Mouse (Mus musculus) hindbrain, embryonic 14.5 days (tissue): Measurements from ENCODE around the gene Gbp7. TPM values are rescaled to one million over a fixed set of nuclear protein-coding genes. Genes with fewer than 3 reads are reported as not detected.

Source experiments
- ATAC-seq: fragments of 200-750 bp; cut with Nextera tagmentation; 2 replicates; pipeline ENCODE4 v1.8.0; 2017; ENCODE audit warnings: moderate number of reproducible peaks, mild to moderate bottlenecking, moderate TSS enrichment, moderate library complexity; ENCODE audit not compliant: low FRiP score
- DNase-seq: peaks from one replicate; pipeline ENCODE4 v3.0.0-alpha.2; 2015; ENCODE audit warnings: low spot score
- H3K27ac ChIP-seq: fragments of 300-500 bp; sonication (generic); 2 replicates; pipeline ENCODE4 v1.5.1; 2014; ENCODE audit warnings: mild to moderate bottlenecking, moderate library complexity
- H3K27me3 ChIP-seq: fragments of 300-500 bp; sonication (generic); 2 replicates; pipeline ENCODE4 v1.6.1; 2014; ENCODE audit warnings: mild to moderate bottlenecking, low read length, mixed read lengths; ENCODE audit not compliant: control insufficient read depth, insufficient read depth
- H3K36me3 ChIP-seq: fragments of 300-500 bp; sonication (generic); replicated peaks from 2 replicates; pipeline ENCODE4 v1.6.1; 2014; ENCODE audit not compliant: control insufficient read depth, insufficient read depth
- H3K4me1 ChIP-seq: fragments of 300-500 bp; sonication (generic); replicated peaks from 2 replicates; pipeline ENCODE4 v1.6.1; 2014; ENCODE audit warnings: antibody characterized with exemption, low read length, mixed read lengths; ENCODE audit not compliant: control insufficient read depth, insufficient read depth
- H3K4me2 ChIP-seq: fragments of 300-500 bp; sonication (generic); replicated peaks from 2 replicates; pipeline ENCODE4 v1.6.1; 2014; ENCODE audit warnings: mild to moderate bottlenecking, moderate library complexity
- H3K4me3 ChIP-seq: fragments of 300-500 bp; sonication (generic); replicated peaks from 2 replicates; pipeline ENCODE4 v1.5.1; 2014; ENCODE audit warnings: mild to moderate bottlenecking, low read length
- H3K9ac ChIP-seq: fragments of 300-500 bp; sonication (generic); 2 replicates; pipeline ENCODE4 v1.6.1; 2014
- H3K9me3 ChIP-seq: fragments of 300-500 bp; sonication (generic); 2 replicates; pipeline ENCODE4 v1.6.1; 2016; ENCODE audit warnings: low read length; ENCODE audit not compliant: control insufficient read depth
- WGBS: fragments of 180-500 bp; shearing (Covaris S2); extraction: QIAGEN DNeasy Blood & Tissue Kit; methylation state at CpG from one replicate; pipeline ENCODE4 v1.1.7; 2014; 5-methylcytosine and 5-hydroxymethylcytosine counted together
- polyA plus RNA-seq: library from polyadenylated mRNA; unstranded; fragments of >200 nt; fragmentation: Nextera tagmentation; extraction: Ambion mirVana; gene quantifications from 2 replicates; pipeline ENCODE4 v1.2.1, GENCODE M21; 2014

Gbp7 gene
- polyA plus RNA-seq, result 2.5 and 2.8 TPM in 2 replicates

DNA sequence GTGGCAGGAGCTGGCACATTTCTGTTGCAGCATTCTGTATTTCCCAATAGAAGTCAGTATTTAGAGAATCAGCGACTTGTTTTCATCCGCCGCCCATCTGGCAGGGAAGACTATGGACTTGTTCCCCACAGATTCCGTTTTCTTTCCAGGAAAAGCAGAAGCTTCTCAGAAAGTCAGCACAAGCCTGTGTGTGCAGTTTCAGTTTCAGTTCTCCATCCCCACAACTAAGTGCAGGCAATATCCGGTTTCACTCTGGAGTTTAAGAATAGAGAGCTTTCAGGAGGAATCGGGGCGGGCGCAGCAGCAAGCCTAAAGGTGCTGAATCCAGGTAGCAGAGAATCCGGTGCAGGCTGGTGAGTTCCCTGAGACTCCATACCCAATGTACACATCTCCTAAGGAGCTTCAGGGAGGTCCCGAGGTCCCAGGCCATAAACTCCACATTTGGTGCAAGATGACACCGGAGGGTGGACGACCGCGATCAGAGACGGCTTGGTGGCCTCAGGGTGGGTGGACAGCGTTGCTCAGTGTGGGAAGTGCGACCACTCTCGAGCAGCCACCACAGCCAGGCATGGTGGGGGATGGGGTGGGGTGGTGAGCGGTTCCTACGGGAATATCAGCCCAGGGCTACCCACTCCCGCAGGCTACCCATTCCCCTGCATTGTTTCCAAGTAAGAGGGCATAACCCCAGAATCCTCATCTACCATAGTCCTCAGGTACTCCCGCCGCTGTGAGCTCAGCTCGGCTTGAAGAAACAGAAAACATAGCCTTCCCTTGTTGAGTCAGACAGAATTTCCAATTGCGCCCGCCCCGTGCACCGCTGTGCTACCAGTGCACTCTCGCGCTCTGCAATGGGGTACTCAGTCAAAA, at the start of gene Gbp7:
Gene Gbp7, plus strand, starts transcription at position 256 of the 867 bp plus-strand sequence.
- ATAC-seq (peak; percentile 72; the same call in 1 of the 2 replicates), DNase-seq (peak; percentile 61)
- peak within 1 kb of the TSS; percentile 51 for H3K4me3 ChIP-seq
- H3K36me3 ChIP-seq, result no peaks in the 10 kb centered on the region
- H3K27ac ChIP-seq, result no peak within 1 kb of the TSS
- H3K9me3 ChIP-seq, result no peaks in the 10 kb centered on the region
- peak within 1 kb of the TSS; percentile 98 for H3K4me2 ChIP-seq
- H3K9ac ChIP-seq, result peak within 1 kb of the TSS; percentile 61
- peaks cover 7% of the 10 kb centered on the region; the same call in 1 of the 2 replicates for H3K4me1 ChIP-seq
- WGBS, result 2% methylated on average over 30 of the region's 30 CpGs
- no peaks in the 10 kb centered on the region for H3K27me3 ChIP-seq

DNA sequence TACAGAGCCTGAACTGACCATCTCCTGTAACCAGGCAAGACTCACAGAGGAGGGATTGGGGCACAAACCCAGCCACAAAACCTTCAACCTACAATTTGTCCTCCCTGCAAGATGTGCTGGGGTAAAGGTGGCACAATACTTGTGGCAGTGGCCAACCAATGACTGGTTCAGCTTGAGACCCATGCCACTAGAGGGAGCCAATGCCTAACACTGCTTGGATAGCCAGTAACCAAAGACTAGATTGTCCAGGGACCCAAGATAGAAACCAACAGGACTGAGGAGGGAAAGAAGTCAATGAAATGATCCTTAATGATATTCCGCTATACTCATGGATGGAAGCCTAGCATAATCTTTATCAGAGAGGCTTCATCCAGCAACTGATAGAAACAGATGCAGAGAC, 39.7 kb upstream of the Gbp7 start:
- Histone ChIP-seq H3K9me3 (no peaks in the 10 kb centered on the region), H3K4me3 (no peak overlapping the region), H3K27ac (no peak overlapping the region), H3K27me3 (no peaks in the 10 kb centered on the region), H3K36me3 (no peaks in the 10 kb centered on the region), H3K9ac (no peak overlapping the region), H3K4me1 (no peaks in the 10 kb centered on the region), H3K4me2 (no peak overlapping the region)
- DNase-seq (peak; percentile 83), ATAC-seq (peak; percentile 65; the same call in 1 of the 2 replicates)
- WGBS, result 71% methylated on average over 1 of the region's 1 CpGs

DNA sequence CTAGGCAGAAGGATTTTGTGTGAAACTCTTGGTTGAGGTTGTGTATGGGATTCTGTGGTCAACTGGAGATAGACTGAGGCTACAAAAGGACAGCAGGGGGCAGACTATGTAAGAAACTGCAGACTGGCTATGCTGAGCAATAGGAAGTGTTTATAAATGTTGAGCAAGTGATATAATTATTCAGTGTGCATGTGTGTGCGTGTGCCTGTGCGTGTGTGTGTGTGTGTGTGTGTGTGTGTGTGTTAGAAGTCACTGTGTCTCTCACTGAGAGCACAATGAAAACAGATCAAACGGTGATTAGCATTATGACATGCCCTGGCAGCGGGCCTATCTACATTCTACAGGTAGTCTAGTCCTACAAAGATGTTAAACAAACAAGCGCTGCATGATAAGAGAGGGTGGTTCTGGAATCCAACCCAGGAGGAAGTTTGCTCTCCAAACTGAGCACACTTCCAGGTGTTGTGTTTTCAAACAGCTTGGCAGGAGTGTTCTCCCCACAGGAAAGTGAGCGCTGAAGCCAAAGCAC, 36.5 kb upstream of the Gbp7 start, which contains the start of gene Gbp5:
Gene Gbp5, plus strand, starts transcription at position 443 of the 526 bp plus-strand sequence.
- no peaks in the 10 kb centered on the region for H3K27me3 ChIP-seq
- H3K9ac ChIP-seq, result no peak within 1 kb of the TSS
- H3K4me1 ChIP-seq, result no peaks in the 10 kb centered on the region
- H3K4me2 ChIP-seq, result no peak within 1 kb of the TSS
- WGBS, result 78% methylated on average over 6 of the region's 6 CpGs
- no peaks in the 10 kb centered on the region for H3K9me3 ChIP-seq
- H3K36me3 ChIP-seq, result no peaks in the 10 kb centered on the region
- H3K27ac ChIP-seq, result no peak within 1 kb of the TSS
- DNase-seq (peak; percentile 40), ATAC-seq (no peak)
- no peak within 1 kb of the TSS for H3K4me3 ChIP-seq

DNA sequence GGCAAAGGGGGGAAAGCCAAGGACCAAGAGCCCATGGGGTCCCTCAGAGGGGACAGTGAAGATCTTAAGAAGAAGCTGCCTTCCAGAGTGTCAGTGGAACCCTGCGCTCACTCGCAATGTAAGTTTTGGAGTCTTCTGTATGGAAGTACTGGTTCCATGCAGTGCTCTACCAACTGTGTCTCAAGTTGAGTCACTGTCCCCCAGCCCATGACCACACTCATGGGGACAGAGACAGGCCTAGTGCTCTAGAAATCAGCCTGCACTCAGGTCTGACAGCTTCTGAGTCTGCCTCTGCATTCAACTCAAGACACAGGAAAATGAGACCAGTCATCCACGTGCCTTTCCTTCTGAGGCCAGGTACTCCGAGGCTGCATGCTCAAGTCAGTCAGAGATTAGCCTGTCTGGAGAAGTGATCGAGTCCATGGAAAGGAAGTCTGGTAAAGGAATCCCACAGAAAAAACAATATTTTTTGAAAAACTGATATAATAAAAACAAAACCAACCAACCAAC, 34.9 kb upstream of the Gbp7 start:
- Histone ChIP-seq H3K4me3 (no peak overlapping the region), H3K4me1 (no peaks in the 10 kb centered on the region), H3K4me2 (no peak overlapping the region), H3K9me3 (no peaks in the 10 kb centered on the region), H3K27ac (no peak overlapping the region), H3K36me3 (no peaks in the 10 kb centered on the region), H3K27me3 (no peaks in the 10 kb centered on the region), H3K9ac (no peak overlapping the region)
- 94% methylated on average over 5 of the region's 5 CpGs for whole genome bisulfite sequencing
- no peak for ATAC-seq
- DNase-seq, result no peak

DNA sequence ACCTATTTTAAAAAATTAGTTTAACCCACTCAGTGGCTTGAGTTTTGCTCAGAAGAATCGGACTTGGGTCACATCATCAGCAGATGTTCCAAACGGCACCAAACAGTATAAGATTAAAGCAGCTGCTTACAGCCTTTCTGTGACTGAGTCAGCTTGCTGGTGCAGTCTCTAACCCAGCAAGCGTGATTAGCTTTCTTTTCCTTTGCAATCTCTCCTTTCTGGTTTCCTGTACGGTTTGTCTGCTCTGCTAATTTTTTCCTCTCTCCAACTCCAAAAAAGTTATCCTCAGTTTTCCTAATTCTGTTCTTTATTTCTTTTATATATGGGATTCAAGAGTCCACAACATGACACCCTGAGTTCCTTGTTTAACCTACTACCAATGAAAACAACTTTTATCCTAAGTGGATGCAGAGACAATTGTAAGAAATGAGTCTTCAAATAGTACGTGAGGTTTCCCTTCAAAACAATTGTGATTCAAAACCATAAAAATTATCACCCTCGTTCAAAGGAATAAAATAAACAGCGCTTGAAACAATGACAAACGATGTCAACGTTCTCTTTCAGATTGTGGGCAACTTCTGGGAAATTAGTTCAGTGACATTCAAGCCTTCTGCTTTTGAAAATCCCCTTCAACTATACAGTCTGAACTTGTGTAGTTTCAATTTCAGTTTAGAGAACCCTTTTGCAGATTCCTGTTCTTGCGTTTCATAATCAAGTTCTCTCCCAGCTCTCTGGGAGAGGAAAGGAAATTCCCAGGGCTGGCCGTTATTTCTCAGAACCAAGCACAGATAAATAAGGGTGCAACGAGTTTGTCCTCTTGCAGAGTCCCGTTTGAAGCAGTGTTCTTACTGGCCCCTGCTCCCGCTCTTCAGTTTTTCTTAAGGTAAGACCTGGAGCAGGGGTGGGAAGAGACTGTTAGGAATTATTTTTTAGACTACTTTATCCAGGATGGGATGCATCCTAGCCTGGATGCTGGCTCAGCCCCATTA, 33.7 kb upstream of the Gbp7 start:
- Histone ChIP-seq H3K4me1 (no peaks in the 10 kb centered on the region), H3K27me3 (no peaks in the 10 kb centered on the region), H3K9ac (no peak overlapping the region), H3K36me3 (no peaks in the 10 kb centered on the region), H3K9me3 (no peaks in the 10 kb centered on the region), H3K4me3 (no peak overlapping the region), H3K4me2 (no peak overlapping the region), H3K27ac (no peak overlapping the region)
- DNase-seq (no peak), ATAC-seq (no peak)
- WGBS, result 79% methylated on average over 14 of the region's 14 CpGs

DNA sequence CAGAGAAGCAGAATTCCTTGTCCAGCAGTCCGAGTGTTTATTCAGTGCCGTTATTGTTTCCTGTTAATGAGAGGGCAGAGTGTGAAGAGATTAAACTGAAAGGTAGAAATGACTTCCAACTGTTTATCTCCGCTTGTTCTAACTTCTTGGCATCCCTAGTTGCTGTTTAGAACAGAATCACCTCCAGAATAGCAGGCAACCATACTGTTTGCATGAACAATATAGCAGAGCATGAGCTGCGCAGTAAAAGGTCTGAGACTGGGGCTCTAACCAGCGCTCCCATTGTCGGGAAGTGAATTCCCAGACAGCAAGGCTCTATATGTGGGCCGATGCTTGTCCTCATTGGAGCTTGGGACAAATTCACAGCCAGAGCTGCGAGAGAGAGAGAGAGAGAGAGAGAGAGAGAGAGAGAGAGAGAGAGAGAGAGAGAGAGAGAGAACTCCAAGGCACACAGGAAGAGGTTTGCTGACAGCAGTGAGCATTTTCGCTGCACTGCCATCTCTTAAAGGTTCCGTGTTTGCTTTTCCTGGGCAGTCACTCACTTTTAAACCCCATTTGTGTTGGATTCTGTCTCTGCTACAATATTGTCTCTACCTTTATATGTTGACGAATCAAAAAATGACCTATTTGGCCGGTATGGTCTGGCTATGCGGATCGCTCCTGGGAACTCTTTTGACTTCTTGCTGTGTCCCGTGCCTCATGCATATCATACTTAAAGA, 32.9 kb upstream of the Gbp7 start:
- 71% methylated on average over 15 of the region's 15 CpGs for WGBS
- no peak overlapping the region for H3K27ac ChIP-seq
- no peaks in the 10 kb centered on the region for H3K9me3 ChIP-seq
- no peak overlapping the region for H3K4me3 ChIP-seq
- no peaks in the 10 kb centered on the region for H3K36me3 ChIP-seq
- no peaks in the 10 kb centered on the region for H3K27me3 ChIP-seq
- H3K9ac ChIP-seq, result no peak overlapping the region
- ATAC-seq (no peak), DNase-seq (no peak)
- H3K4me2 ChIP-seq, result no peak overlapping the region
- no peaks in the 10 kb centered on the region for H3K4me1 ChIP-seq

DNA sequence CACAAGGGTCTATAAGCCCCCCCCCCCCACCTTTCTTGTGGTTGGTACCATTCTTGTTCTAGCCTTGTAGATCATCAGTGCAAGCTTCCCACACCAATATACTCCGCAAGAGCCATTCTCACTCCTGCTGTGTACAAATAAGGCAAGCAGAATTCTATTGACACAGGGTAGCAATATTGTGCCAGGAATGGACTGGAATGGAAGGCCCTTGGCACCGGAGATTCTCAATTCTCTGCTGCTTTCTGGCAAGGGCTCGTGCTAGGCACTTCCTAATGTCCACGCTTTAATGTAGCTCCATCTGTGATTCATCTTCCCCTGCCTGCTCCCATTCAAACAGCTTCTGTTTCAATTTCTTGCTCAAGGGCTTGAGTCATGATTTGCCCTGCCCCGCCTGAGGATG, 31.2 kb upstream of the Gbp7 start:
- WGBS, result 73% methylated on average over 5 of the region's 5 CpGs
- Histone ChIP-seq H3K9me3 (no peaks in the 10 kb centered on the region), H3K27me3 (no peaks in the 10 kb centered on the region), H3K4me1 (no peaks in the 10 kb centered on the region), H3K4me3 (no peak overlapping the region), H3K4me2 (no peak overlapping the region), H3K36me3 (no peaks in the 10 kb centered on the region), H3K27ac (no peak overlapping the region), H3K9ac (no peak overlapping the region)
- DNase-seq, result no peak
- peak; percentile 55; the same call in 1 of the 2 replicates for ATAC-seq

DNA sequence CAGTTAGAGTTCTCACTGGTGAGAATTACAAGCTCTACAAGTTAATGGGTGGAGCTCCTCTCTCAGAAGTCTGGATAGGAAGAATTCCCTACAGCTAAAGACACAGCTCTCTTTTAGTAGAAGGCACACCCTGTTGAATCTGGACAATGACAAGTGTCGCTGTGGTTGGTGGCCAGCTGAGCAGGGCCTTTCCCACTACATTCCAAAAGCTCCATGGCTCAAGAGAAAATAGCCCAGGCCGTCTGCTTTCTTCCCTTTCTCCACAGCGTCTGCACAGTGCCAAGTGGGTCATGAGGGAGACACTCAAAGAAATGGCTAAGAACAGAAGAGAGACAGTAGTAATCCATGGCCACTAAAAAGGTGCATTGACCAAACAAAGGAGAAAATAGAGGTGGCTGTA, 2.0 kb upstream of the Gbp7 start:
- peaks cover 7% of the 10 kb centered on the region; the same call in 1 of the 2 replicates for H3K4me1 ChIP-seq
- WGBS, result 33% methylated on average over 3 of the region's 3 CpGs
- DNase-seq (no peak), ATAC-seq (no peak)
- no peak overlapping the region for H3K4me2 ChIP-seq
- no peak overlapping the region for H3K9ac ChIP-seq
- no peak overlapping the region for H3K27ac ChIP-seq
- no peaks in the 10 kb centered on the region for H3K36me3 ChIP-seq
- H3K9me3 ChIP-seq, result no peaks in the 10 kb centered on the region
- H3K27me3 ChIP-seq, result no peaks in the 10 kb centered on the region
- no peak overlapping the region for H3K4me3 ChIP-seq
